Mouse (Mus musculus): ENCODE data around the gene Sec61b.

Gene Sec61b

DNA sequence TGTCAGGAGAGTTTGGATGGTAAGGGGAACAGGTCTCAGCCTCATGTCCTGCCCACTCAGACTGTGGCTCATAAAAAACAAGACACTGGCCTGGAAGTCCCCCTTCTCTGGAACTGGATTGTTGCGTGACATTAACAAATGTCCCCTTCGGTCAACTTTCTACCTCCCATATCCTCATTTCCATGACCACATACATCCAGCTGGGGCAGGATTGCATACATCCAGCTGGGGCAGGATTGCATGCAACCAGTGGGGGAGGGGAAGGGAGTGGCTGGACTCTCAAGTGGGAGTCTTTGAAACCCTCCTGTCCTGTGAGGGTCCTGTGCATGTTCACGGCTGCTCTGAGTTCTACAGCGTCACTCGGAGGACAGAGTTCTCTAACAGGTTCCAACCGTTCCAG, 16.8 kb downstream of the Sec61b start:
- no peak for DNase-seq

DNA sequence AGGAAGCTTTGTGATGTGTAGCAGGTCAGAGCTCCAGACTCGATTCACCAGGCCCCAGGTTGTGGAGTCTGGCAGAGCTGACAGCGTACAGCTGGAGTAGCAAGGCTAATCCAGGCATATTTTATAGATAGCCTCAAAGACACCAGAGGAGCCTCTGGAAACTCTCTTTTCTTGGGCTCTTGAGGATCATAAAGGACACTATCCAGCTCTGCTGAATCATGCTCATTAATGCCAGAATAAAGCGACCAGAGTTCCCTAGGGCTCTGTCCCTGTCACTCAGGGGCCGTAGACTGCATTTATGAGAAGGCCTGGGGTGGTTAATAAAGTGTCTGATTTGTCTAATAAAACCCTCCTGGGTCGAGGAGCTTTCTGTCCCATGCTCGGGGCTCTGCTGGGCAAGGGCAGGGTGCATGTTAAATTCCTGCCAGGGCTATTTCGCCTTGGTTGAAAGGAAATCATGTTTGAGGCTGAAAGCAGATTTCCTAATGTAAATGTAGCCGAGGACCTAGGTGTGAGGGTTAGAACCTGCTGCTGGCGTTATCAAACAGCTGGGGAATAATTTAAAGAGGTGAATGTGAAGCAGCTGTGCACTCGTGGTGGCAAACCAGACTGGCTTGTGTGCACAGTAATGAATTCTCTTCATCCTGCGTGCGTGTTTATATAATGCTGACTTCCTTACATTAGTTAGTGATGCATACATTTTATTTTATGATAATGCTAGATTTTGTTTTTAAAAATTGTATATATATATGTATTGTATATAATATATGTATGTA, 18.0 kb downstream of the Sec61b start:
- DNase-seq, result no peak

DNA sequence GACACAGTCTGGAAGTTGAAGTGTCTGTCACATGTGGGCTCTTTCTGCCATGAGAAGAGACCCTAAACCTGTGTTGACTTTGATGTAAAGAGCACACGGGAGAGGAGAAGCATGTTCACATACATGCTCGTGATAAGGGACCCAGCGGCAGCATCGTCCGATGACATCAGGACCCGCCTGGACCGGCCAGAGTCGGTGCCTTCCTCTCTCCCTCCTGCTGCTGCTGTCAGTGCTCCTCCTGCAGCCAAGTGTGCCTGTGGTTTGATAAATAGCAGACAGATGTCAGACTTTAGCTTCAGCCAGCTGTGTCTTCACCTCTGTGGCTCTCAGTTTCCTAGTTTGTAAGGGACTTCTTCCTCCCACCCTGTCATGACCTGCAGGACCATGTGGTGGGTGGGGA, 19.0 kb downstream of the Sec61b start:
- DNase-seq, result no peak

DNA sequence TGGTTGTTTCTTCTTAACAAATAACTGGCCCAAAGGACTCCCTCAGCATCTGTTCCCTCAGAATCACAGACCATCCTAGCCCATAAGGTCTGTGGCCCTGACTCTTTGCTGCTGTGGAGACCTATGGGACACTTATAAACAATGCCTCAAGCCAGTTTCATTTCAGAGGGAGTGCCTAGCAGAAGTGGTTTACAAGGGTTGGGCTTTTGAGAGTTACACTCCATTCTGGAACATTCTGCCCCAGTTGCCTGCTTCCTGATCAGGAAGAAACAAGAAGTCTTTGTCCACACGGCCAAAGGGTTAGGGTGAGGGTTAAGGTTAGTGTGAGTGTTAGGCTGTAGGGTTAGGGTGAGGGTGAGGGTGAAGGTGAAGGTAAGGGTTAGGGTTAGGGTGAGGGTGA, 19.7 kb downstream of the Sec61b start:
- DNase-seq, result no peak

DNA sequence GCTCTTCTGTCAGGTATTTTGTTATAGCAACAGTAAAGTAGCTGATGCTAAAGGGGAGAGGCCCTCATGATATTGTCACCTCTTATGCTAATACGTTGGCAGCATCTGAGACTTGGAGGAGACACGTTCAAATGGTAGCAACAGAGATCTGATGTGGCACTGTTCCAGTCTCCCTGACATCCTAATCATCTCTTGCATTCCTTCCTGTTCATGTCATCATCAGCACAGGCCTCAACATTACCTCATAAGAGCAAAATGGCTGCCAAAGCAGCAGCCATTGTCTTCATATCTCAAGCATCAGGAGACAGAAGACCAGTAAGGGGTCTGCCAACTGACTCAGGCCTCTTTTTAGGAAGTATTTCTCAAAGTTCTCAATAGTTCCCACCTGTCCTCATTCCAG, 20.2 kb downstream of the Sec61b start:
- DNase-seq, result no peak

DNA sequence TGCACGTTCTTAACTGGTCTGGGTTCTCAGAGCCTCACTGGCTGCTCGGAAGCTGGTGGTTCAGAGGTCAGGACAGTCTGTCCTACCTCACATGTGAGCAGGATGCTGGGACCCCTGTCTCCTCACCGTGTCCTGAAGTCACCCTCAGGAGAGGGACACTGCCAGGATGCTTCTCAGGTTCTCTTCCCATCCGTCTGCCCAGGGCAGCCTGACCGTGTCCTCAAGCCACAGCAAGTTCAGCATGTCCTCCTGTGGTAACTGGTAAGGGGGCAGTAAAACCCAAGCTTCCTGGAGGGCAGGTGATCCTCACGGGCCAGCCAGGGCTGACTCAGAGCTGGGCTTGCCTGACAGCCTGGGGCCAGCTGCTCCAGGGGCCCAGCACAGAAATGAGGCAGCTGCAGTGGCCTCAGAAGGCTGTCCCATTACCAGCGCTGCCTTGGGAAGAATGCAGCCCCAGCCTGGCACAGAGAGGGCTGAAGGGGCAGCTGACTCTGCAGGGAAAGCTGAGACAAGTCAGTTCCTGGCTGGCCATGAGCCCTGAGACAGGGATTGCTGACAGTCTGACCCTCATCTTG, 23.4 kb downstream of the Sec61b start:
- no peak for DNase-seq

DNA sequence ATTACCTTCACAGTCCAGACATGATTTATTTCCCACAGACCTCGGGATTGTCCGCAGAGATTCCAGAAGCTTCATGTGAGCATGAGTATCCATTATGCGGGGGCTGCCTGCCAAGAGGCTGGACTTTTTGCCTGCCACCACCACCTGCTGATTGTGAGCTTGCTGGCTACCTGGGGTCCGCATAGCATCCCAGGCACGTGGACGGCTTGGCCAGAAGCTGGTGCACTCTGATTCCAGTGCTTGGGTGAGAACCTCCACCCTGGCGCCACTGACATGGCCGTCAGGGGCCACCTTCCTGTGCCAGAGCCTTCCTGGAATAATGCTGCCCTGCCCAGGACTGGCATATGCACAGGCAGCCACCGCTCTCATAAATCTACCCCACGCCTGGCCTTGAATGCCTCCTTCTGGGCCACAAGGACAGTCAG, 24.7 kb downstream of the Sec61b start:
- no peak for DNase-seq

DNA sequence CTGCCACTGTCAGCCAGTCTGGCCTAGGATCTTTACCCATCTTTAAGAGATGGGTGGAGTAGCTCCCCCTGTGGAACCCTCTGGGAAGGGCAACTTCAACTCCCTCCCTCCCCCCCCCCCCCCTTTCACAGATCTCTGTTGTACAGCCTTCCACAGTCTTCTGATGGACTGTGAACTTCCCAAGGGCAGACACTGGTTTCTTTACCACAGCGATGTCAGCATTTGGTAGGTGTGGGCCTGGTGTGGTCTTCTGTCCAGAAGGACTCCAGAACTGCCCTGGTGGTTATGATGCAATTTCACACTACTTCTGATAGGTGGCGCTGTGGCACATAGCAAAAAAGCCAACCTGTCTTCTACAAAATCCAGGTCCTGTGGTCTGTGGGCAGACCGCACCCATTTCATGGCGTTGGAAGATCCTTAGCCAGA, 28.1 kb downstream of the Sec61b start:
- DNase-seq, result peak; percentile 17

DNA sequence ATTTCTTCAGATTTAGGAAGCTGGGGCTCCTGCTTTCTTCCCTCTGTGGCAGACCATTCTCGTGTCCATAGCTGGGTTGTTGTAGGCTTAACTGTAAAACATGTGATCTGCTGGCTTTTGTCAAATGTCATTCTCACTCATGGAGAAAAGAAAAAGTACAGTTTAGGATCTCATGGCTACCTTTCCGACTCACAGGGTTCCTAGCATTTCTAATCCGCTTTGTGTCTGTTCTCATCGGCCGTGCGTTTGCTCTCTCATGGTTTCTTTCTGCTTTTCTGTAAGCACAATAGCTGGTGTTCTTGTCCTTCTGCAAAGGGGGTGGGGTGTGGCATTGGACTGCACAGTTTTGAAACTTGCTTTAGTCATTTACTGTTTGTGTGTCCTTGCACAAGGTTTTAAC, 28.6 kb downstream of the Sec61b start:
- no peak for DNase-seq

DNA sequence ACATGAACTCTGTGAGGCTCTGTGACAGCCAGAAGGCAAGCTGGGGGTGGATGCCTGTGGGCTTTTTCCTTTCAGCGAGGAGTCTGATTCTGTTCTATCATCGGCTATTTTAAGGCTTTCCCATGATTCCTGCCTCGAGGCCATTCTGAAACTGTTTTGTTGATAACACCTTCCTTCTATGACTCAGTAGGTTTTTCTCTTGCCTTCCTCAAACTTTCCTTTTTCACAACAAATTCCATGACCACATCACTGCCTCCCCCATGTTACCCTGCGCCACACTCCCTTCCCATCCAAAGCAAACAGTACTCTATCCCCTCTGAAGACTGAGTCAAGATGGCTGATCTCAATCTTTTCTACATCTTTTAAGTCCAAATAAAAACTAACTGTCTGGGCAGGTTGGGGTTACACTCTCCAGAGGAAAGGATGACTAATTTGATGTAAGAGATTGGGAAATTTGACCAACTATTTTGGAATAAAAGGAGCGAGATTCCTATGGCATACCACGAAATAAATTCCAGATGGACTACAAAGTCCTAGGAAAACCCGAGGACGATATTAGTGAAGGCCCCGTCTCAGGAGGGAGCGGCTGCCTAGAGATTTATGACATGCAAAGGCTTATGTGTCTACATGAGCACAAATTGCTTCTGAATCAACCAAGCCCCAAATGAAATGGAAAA, 30.5 kb downstream of the Sec61b start:
- no peak for DNase-seq

DNA sequence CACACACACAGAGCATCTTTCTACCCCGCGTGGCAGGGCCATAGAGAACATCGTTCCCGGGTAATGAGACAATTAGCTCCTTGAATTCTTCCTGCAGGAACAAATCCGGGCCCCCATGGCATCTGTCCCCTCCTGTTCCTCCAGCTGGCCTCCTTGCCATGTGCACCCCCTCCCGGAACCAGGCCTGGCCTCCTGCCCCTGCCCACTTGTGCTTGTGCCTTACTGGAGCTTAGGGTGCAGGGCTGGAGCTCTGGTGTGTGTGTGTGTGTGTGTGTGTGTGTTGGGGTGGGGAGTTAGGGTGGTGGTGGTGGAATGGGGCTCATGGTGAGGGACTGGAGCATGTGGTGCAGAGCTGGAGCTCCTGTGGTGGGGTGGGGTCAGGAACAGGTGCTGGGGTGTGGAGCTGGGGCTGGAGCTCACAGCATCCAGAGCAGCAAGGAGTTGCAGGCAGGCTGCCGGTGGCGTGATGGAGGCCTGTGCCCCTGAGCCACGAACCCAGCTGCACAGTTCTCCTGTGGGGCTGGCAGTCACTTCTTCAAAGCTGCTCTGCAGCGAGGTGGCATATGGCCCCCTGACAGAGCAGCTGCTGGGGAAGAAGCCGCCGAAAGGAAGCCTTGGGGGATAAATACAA, 44.2 kb downstream of the Sec61b start:
- DNase-seq, result peak; percentile 26

DNA sequence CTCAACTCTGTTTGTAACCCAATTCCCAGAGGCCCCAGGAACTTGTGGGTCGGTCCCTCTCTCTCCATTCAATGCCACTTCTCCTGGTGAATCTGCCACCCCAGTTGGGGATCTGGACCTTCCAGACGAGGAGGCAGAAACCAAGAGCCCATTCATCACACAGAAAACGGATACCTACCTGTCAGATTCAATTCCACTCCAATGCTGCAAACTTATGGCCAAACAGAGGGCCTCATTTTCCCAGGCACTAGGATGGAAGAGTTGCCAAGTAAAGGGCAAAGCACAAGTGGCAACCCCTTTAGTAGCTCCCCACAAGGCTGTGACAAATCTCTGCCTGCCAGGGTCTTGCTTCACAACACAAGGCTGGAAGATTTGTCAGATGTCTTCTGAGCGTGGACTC, 45.6 kb downstream of the Sec61b start:
- DNase-seq, result no peak

DNA sequence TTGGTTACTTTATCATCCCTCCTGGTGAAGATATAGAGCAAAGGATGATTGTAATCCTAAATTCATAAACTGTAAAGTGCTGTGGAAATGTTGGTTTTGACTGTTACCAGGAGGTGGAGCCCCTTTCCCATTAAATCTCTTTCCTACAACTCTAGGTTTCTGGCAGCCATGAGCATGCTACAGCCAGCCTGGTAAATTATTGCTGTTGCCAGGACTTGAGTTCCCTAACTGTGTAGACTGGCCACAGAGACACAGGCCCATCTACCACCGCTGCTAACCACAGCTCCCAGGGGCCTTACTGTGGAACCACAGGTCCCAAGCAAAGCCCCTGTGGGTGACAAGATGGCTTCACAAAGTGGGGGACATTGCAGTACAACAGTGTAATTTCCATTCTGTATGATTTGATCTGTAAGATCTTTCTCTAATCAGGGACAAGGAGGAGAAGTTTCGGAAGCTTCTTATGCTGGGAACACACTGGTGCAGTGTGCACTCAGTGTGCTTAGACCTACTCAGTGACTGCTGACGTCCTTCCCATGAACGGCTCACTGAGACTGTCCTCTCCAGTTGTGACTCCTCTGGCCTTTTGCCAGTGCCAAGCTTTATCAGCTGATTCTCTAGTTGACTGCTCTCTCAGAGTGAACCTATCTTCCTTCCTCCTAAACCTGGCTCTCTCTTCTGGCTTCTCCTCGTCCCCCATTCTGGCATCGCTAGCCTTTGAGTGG, 47.6 kb downstream of the Sec61b start:
- DNase-seq, result peak; percentile 25

DNA sequence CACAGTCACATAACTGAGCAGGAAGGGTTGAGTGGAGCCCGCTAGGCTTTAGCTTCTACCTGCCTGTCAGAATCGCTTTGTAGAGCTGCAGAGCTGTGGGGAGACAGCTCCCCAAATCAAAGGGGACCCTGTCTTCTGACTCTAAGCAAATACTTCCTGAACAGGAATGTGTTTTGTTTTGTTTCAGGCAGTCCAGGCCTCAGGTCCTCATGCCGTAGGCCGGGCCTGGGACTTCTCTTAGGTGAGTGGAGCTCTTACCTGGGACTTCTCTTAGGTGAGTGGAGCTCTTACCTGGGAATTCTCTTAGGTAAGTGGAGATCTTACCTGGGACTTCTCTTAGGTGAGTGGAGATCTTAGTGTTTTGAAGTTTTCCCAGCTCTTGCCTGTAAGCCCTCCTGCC, 55.4 kb downstream of the Sec61b start:
- DNase-seq, result no peak

All from right cerebral cortex, postnatal 4 days (tissue).